Mouse (Mus musculus): ENCODE results near the gene Pgap3.

Gene Pgap3

DNA sequence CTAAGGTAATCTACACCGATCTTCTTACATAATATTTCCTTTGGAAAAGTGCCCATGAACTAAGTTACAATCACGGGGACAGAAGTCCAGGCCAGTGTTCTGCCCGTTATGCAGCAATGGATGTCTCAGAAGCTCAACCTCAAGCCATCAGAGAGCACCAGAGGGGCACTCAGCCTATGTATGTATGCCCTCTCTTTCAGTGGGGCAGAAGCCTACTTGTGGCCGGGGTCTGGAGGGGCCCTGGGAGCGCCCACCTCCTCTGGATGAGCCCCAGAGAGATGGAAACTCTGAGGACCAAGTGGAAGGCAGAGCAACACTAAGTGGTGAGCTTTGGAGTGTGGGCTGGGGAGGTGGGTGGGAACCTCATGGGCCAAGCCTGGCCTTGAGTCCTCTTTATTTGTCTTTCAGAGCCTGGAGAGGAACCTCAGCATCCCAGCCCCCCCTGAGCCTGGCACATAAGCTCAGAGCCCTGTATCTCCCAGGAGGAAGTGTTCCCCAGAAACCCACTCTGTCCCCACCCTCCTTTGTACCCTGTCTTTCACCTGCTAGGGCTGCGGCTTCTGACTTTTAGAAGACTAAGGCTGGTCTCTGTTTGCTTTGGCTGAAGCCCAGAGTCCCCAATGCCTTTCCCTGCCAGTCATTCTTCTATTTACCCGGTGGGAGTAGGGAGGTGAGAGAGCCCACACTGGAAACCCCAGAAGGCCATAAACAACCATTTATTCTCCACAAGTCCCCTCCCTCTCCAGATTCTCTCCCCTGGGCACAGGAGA is 43.5 kb downstream of the Pgap3 start:
- DNase-seq (ENCODE audit: low read depth, low spot score): no peak

DNA sequence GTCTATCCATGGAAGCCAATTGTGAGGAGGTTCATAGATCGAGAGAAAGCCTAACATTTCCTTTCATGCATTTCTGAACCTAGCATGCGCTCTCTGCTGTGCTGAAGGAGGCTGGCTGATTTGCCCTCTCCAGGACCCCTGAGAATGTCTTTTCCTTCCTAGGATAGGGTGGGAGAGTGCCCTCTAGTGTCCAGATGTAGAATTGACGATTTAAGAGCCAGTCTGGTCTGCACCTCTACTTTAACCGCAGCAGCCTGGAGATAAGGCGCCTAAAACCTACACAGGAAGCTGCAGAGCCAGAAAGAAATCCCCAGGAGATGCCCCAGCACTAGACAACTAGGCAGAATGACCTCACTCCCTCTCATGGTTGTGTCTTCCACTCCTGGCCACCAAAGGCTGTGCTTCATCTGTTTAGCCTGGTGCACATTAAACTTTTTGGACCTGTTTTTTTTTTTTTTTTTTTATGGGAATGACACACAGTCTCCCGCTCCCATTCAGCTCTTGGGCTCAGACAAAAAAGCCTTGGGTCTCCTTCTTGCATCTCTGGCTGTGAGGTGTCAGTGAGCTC is 44.5 kb downstream of the Pgap3 start:
- peak; percentile 87 for DNase-seq (ENCODE audit: low read depth, low spot score)

DNA sequence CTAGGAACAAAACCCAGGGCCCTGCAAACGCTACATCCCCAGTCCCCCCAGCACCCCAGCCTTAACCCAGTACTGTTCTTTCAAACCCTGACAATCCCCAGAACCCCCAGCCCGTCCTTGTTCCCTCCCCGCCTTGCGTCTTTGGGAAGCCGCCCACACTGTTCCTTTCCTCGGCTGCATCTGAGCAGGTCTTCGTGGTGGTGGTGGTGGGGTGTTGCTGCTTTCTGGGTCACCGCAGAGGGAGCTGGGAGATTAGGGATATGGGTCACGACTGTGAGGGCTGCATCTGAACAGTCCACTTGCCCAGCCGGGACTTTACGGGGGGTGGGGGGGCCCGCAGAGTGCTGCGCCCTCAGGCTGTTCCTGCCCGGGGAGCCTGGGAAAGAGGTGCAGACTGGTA is 45.8 kb downstream of the Pgap3 start:
- no peak for DNase-seq (ENCODE audit: low read depth, low spot score)

DNA sequence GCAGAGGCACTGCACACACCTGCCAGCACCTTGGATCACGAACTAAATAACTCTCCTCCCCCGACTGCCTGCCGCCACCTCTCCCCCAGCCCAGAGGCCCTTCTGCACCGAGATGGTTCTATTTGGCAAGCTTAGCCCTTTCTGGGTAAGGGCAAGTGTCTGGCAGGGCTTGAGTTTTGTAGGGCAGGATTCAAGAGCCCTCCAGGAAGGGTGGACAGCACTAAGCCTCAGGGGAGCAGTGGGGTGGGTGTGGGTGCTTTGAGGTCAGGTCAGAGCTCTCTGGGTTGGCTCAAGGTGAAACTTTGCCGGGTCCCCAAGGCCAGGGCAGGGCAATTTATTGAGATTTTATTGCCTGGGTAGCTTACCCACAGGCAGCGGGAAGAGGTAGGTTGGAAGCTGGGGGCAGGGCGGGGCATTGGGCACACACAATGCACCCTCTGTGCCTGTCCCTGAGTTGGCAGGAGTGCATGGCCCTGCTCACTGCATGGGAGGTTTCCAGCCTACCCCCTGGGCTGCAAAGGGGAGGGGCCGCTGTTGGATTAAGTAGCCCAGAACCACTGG is 46.6 kb downstream of the Pgap3 start:
- no peak for DNase-seq (ENCODE audit: low read depth, low spot score)

DNA sequence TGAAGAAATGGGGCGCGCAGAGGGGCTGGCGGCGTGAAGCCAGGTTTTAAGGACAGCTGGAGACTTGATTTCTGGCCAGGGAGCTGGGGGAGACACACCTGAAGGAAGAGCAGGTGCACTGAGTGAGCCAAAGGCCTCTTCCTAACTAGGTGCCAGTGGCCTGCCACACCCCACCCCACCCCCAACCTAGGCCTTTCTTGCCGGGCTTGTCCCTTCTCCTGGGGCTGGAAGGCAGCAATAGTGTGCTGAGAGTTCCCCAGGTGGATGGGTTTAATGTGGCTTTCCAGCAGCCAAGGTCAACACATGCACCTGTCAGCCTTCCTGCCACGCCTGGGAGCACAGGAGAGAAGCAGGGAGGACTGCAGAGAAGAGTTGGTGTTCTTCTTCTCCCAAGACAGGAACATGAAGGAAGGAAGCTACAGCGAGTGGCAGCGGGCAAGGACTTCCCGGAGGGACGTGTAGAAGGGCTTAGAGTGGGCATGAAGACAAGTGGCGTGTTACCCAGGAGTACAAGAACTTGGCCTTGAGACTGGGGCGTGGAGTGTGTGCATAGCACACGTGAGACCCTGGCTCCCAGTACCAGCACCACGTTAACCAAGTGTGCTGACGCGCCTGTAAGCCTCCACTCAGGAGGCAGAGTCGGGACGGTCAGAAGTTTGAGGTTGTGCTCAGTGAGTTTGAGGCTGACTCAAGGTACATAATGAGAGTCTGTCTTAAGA is 47.9 kb downstream of the Pgap3 start:
- DNase-seq (ENCODE audit: low read depth, low spot score): no peak

DNA sequence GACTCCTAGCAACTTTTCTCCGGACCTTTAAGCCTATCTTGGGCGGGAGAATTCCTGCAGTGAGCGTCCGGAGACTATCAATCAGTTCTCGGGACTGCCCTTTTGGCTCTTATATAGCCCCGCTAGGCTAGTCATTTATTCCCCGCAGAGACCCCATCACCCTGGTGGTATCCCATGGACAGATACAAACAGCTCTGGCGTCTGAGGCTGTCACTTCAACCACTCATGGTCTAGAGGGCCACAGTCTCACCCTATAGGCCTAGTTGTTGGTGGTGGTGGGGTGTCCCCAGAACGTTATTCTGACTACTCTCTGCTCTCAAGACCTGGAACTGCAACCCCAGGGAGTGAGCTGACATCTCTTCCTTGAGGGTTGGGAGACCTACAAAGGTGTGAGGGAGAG is 51.0 kb downstream of the Pgap3 start:
- no peak for DNase-seq (ENCODE audit: low read depth, low spot score)

DNA sequence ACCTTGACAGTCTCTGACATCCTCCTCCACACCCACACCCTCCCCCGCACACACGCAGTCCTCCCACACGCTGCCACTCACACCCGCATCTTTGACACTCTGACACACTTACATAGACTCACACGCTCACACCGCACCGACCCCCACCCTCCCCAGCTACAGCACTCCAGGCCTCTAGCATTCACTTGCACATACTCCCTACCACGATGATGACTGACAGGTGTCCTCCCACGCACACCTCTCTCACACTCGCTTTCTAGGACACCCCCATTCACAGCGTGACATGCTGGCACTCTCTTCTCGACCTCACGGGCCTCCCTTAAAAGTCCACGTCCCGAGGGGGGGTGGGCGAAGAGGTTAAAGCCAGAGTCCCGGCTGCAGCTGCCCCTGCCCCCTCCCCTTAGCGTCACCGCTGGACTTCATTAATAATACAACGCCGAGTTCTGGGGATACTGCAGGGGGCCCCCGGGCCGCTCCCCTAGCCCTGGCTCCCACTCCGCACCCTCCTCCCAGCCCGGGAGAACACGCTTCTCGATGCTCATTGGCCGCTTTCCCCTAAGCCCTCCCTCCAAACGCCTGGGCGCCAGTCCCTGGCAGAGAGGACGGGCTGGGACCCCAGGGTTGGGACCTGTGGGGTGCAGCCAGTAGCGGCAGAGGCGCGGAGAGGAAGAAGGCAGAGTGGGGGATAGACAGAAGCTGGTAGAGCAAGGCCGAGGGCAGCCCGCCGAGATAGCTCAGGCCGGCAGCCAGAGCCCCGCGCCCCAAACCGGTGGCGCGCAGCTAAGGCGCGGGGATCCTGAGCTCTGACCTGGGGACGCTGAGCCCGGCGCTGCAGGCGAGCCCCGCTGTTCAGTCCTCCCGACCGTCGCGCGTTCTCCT is 52.0 kb downstream of the Pgap3 start, which contains the start of gene Ppp1r1b:
Gene Ppp1r1b (plus strand): TSS at position 322 of the 879 bp plus-strand sequence.
- DNase-seq (ENCODE audit: low read depth, low spot score): peak; percentile 70

DNA sequence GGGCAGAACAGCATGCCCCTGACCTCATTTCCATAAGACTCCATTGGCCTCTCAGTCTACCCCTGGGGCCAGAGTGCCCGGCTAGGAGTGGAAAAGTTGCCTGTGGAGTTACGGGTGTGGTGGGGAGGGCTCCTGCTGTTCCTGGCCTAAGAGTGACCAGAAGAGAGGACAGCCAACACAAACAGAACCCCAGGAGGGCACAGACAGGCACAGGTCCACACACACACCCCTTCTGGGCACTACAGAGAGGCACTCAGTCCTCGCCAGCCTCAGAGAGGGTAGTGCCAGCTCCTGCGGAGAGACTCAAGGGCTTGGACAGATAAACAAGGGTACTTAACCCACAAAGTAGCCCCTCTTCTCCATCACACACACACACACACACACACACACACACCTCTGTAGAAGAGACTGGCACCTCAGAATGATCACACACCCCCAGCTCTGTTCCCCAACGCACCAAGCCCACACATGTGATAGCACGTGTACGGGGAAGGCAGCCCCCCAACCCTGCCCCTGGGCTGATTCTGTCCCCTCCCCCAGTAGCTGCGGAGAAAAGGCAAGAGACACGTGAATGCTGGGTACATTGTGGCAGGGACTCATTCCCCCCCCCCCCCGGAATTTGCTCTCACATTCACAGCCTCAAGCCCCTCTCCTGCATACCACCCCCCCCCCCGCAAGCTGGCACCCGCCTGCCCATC is 52.8 kb downstream of the Pgap3 start:
- DNase-seq (ENCODE audit: low read depth, low spot score): no peak

DNA sequence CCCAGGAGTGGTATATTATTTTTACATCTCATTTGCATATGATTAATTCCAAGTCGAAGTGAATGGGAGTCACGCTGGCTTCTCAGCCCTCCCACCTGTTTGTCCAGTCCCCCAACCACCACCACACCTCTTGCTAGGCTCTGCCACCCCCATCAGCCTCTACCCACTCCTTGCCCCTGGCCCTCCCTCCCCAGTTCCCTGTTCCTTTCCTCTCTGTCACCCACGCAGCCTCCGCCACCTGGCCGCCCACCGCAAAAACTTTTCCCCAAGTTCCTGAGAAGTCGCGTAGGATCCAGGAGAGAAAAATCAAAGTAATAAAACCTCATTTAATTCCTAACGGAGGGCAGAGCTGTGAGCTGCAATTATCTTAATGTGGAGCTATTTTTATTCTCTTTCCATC is 54.1 kb downstream of the Pgap3 start:
- DNase-seq (ENCODE audit: low read depth, low spot score): no peak

DNA sequence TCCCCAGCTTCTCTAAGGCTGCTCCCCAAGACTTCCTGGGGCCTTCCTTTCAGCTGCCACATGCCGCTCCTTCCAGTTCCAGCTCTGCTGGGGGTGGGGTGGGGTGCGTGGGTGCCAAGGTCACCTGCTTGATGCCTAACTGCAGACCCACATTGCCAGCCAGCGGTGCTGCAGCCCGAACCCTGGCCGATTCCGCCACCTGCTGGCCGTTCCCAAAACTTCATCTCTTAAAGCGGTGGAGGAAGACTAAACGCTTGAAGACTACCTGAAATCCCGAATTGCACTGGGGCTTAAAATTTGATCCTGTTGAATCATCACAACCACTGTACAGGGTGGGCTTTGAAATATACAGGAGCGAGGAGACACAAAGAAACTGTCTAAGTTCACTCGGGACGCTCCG is 55.0 kb downstream of the Pgap3 start:
- DNase-seq (ENCODE audit: low read depth, low spot score): peak; percentile 84

DNA sequence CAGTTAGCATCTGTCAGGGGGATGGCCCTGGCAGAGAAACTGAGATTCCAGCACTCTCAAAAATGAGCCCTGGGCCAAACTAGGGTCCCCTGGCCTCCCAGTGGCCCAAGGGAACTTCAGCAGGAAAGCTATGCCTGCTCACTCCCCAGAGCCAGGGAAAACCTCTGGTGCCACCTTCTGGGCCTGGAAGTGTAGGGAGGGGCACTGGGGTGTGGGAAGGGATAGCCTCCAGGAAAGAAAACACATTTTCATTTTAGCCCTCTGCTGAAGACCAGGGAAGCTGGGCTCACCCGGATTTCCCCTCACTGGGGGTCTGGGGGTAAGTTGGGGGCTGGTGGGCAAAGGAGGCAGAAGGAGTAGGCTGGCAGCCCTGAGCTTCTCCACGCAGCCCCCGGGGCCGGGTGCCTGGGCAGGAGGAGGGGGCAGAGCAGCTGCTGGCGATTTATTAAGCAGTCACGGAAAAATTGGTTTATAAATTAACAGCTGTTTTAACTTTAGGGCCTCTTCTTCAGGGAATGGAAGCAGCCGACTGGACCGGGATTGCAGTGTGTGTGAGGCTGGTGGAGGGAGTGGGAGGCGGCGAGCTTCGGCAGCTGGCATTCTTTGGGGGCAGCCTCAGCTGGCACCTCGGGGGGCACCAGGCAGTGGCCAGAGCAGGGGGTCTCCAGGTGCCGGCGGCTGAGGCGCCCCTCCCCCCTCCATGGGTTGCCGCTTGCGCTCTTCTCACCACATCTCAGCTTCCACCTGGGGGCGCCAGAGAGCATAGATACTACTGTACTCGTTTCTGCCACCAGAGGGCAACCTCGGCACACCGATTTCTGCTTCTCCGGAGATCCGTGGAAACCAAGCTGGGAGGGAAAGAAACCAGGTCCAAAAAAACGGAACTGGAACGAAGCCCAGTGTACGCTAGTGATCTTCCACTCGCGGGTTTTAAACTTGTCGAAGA is 58.0 kb downstream of the Pgap3 start:
- peak; percentile 92 for DNase-seq (ENCODE audit: low read depth, low spot score)

DNA sequence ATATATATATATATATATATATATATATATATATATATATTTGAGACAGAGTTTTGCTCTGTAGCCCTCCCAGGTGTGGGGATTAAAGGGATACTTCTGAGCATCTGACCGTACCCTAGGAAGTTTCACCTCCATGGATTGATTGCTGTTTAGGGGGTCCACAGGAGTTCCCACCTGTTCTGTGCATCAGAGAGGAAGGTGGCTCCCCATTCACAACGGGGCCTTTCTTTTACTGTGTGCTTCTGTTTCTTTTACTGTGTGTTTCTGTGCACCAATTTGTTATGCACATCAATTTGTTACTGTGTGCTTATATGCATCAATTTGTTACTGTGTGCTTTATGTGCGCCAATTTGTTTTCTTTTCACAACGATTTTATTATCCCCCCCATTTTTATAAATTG is 59.1 kb downstream of the Pgap3 start:
- DNase-seq (ENCODE audit: low read depth, low spot score): no peak

DNA sequence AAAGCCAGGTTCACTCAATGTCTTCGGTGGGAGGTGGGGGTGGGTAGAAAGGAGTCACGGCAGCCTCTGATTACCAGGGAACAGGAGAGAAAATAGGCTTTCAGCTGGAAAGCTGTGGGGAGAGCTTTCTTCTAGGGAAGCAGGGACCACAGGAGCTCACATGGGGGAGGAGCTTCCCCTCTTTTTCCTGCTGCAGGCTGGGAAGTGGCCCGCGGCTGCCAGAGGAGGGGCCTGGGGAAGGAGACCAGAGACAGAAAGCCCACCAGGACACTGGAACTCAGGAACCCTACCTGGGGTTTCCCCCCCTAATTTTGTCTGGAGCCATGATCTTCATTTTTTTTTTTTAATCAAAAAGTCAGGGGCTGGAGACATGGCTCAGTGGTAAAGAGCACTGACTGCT is 59.7 kb downstream of the Pgap3 start:
- DNase-seq (ENCODE audit: low read depth, low spot score): no peak

DNA sequence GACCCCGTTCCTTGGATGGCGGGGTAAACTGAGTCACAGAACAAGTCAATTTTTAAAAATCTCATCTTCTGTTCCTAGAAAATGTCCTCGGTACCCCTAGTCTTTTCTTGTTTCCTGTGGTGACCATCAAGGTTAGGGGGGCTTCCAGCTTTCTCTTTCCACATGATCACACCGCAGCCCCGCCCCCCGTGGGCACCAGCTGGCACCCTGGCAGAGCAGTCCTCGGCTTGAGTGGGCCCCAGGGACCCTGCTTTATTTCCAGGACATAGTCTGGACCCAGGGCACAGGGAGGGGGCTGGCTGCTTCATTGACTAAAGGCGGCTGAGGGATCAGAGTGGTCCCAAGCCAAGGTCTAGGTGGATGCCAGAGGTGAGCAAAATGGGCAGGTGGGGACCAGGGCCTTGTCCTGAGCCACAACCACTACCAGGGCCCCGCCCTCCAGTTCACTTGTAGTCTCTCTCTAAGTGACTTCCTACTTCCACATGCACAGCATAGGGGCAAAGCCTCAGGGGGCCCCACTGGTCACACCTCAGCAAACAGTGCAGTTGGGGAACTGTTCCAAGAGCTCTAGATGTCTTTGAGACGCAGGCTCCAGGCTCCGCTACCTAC is 60.5 kb downstream of the Pgap3 start:
- DNase-seq (ENCODE audit: low read depth, low spot score): no peak

DNA sequence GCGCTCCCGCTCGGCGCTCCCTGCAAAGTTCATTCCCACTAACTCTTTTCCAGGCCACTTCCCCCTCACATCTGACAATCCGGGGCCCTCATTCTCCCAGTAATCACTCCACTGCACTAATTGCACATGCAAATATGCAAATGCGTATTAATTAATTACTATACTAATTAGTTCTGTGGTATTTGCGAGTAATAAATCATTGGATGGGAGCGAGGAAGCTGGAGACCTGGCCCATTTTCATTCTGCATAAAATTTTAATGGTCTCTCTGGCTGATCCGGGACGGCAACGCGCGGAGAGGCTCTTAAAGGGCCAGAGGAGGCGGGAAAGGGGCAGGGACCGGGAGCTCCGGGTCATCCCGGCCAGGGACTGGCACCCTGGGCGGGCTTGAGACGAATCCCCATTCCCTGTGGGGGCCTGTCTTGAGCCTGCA is 61.2 kb downstream of the Pgap3 start:
- DNase-seq (ENCODE audit: low read depth, low spot score): no peak
